Mouse (Mus musculus): Measurements from ENCODE around the gene Olfr1151.

- TF ChIP-seq GATA1 (IDR thresholded peaks at IDR 0.05; ENCODE audit: borderline replicate concordance, low read length) (no peak), FLI1 (IDR thresholded peaks at IDR 0.05; ENCODE audit: low read length) (no peak)
Observed at GRCm38 (mm10) chr2:87894662-87895061, 39.0 kb downstream of the Olfr1151 start, which contains the start of gene Olfr1153.
